Mouse (Mus musculus): ENCODE data around the gene Cul9. TPM values are rescaled to one million over a fixed set of nuclear protein-coding genes. Genes with fewer than 3 reads are reported as not detected.

Gene Cul9
- polyA plus RNA-seq, 1 experiment from 2014 or later, result 15.3 TPM

GRCm38 (mm10) chr17:46521963-46522668, 24.1 kb downstream of the Cul9 start:
- H3K4me1 ChIP-seq, result no peaks in the 10 kb centered on the region
- no peak overlapping the region for H3K27ac ChIP-seq
- H3K9me3 ChIP-seq, result no peaks in the 10 kb centered on the region
- no peak overlapping the region for H3K4me3 ChIP-seq
- H3K27me3 ChIP-seq (replicated peaks), result peaks cover 22% of the 10 kb centered on the region
- 0 out of 2 replicates have a peak, but pooled peaks cover 14% of the 10 kb centered on the region for H3K36me3 ChIP-seq
- ATAC-seq (ENCODE audit: low FRiP score, low read depth), result no peak
- WGBS, result 32% methylated on average over 24 of the region's 24 CpGs
- H3K9ac ChIP-seq, result no peak overlapping the region
- H3K4me2 ChIP-seq (replicated peaks), result no peak overlapping the region

- H3K9me3 ChIP-seq, result no peaks in the 10 kb centered on the region
- no peak overlapping the region for H3K4me2 ChIP-seq (replicated peaks)
- no peak overlapping the region for H3K4me3 ChIP-seq
- no peak for ATAC-seq (ENCODE audit: low FRiP score, low read depth)
- H3K27me3 ChIP-seq (replicated peaks), result peaks cover 22% of the 10 kb centered on the region
- H3K4me1 ChIP-seq, result no peaks in the 10 kb centered on the region
- H3K27ac ChIP-seq, result no peak overlapping the region
- 0 out of 2 replicates have a peak, but pooled peaks cover 14% of the 10 kb centered on the region for H3K36me3 ChIP-seq
- no peak overlapping the region; the same call in 1 of the 2 replicates for H3K9ac ChIP-seq
- WGBS, result 81% methylated on average over 9 of the region's 9 CpGs
Observed at GRCm38 (mm10) chr17:46521174-46521573, 25.0 kb downstream of the Cul9 start.

- no peak overlapping the region for H3K27ac ChIP-seq
Observed at GRCm38 (mm10) chr17:46520385-46520979, 25.7 kb downstream of the Cul9 start.

GRCm38 (mm10) chr17:46519971-46520370, 26.2 kb downstream of the Cul9 start:
- Histone ChIP-seq H3K27ac (no peak overlapping the region), H3K27me3 (replicated peaks) (peaks cover 22% of the 10 kb centered on the region), H3K9me3 (no peaks in the 10 kb centered on the region), H3K36me3 (0 out of 2 replicates have a peak, but pooled peaks cover 5% of the 10 kb centered on the region), H3K9ac (no peak overlapping the region), H3K4me2 (replicated peaks) (peak overlapping the region; percentile 20; the same call in 1 of the 2 replicates), H3K4me1 (no peaks in the 10 kb centered on the region), H3K4me3 (no peak overlapping the region)
- 56% methylated on average over 10 of the region's 10 CpGs for WGBS
- ATAC-seq (ENCODE audit: low FRiP score, low read depth), result no peak

More at GRCm38 (mm10) chr17:46520385-46520979, 25.7 kb downstream of the Cul9 start:
- Histone ChIP-seq H3K27me3 (replicated peaks) (peaks cover 22% of the 10 kb centered on the region), H3K9ac (no peak overlapping the region), H3K4me2 (replicated peaks) (peak overlapping the region; percentile 20; the same call in 1 of the 2 replicates), H3K36me3 (0 out of 2 replicates have a peak, but pooled peaks cover 9% of the 10 kb centered on the region), H3K4me1 (no peaks in the 10 kb centered on the region), H3K4me3 (no peak overlapping the region), H3K9me3 (no peaks in the 10 kb centered on the region)
- 48% methylated on average over 25 of the region's 25 CpGs for WGBS
- no peak for ATAC-seq (ENCODE audit: low FRiP score, low read depth)

- Histone ChIP-seq H3K27ac (no peak overlapping the region), H3K27me3 (replicated peaks) (no peaks in the 10 kb centered on the region), H3K4me2 (replicated peaks) (no peak overlapping the region), H3K4me3 (no peak overlapping the region), H3K4me1 (peaks cover 6% of the 10 kb centered on the region; the same call in 1 of the 2 replicates), H3K9ac (no peak overlapping the region), H3K9me3 (no peaks in the 10 kb centered on the region), H3K36me3 (peaks cover under 1% of the 10 kb centered on the region; the same call in 1 of the 2 replicates)
- ATAC-seq (ENCODE audit: low FRiP score, low read depth), result no peak
- WGBS, result 65% methylated on average over 2 of the region's 2 CpGs
Observed at GRCm38 (mm10) chr17:46513329-46513728, 32.9 kb downstream of the Cul9 start.

- H3K9ac ChIP-seq, result no peak overlapping the region
- no peaks in the 10 kb centered on the region for H3K27me3 ChIP-seq (replicated peaks)
- WGBS, result 51% methylated on average over 11 of the region's 11 CpGs
- no peak overlapping the region for H3K27ac ChIP-seq
- H3K36me3 ChIP-seq, result peaks cover 5% of the 10 kb centered on the region; the same call in 1 of the 2 replicates
- H3K4me3 ChIP-seq, result no peak overlapping the region
- peaks cover 7% of the 10 kb centered on the region; the same call in 1 of the 2 replicates for H3K4me1 ChIP-seq
- H3K9me3 ChIP-seq, result no peaks in the 10 kb centered on the region
- peak; percentile 37 for ATAC-seq (ENCODE audit: low FRiP score, low read depth)
- no peak overlapping the region for H3K4me2 ChIP-seq (replicated peaks)
Observed at GRCm38 (mm10) chr17:46511059-46511710, 35.0 kb downstream of the Cul9 start.

- H3K36me3 ChIP-seq, result peaks cover 22% of the 10 kb centered on the region
- H3K9me3 ChIP-seq, result no peaks in the 10 kb centered on the region
- no peaks in the 10 kb centered on the region for H3K27me3 ChIP-seq (replicated peaks)
- H3K4me2 ChIP-seq (replicated peaks), result no peak overlapping the region
- H3K4me1 ChIP-seq, result peaks cover 4% of the 10 kb centered on the region; the same call in 1 of the 2 replicates
- ATAC-seq (ENCODE audit: low FRiP score, low read depth), result no peak
- no peak overlapping the region for H3K4me3 ChIP-seq
- no peak overlapping the region for H3K9ac ChIP-seq
- H3K27ac ChIP-seq, result no peak overlapping the region
- 90% methylated on average over 3 of the region's 3 CpGs for WGBS
Observed at GRCm38 (mm10) chr17:46505617-46506016, 40.6 kb downstream of the Cul9 start.

GRCm38 (mm10) chr17:46503847-46504638, 42.1 kb downstream of the Cul9 start:
- whole genome bisulfite sequencing, result 80% methylated on average over 14 of the region's 14 CpGs
- peaks cover 38% of the 10 kb centered on the region for H3K36me3 ChIP-seq

GRCm38 (mm10) chr17:46502775-46503174, 43.4 kb downstream of the Cul9 start:
- Histone ChIP-seq H3K4me2 (replicated peaks) (no peak overlapping the region), H3K36me3 (peaks cover 40% of the 10 kb centered on the region), H3K27ac (no peak overlapping the region), H3K4me1 (no peaks in the 10 kb centered on the region), H3K9me3 (no peaks in the 10 kb centered on the region), H3K9ac (no peak overlapping the region), H3K4me3 (no peak overlapping the region), H3K27me3 (replicated peaks) (no peaks in the 10 kb centered on the region)
- no peak for ATAC-seq (ENCODE audit: low FRiP score, low read depth)
- WGBS, result 86% methylated on average over 2 of the region's 2 CpGs

More at GRCm38 (mm10) chr17:46503847-46504638, 42.1 kb downstream of the Cul9 start:
- Histone ChIP-seq H3K4me1 (peaks cover 4% of the 10 kb centered on the region; the same call in 1 of the 2 replicates), H3K4me2 (replicated peaks) (no peak overlapping the region), H3K9me3 (no peaks in the 10 kb centered on the region), H3K9ac (no peak overlapping the region), H3K27me3 (replicated peaks) (no peaks in the 10 kb centered on the region), H3K4me3 (no peak overlapping the region), H3K27ac (no peak overlapping the region)
- no peak for ATAC-seq (ENCODE audit: low FRiP score, low read depth)

GRCm38 (mm10) chr17:46497956-46498355, 48.2 kb downstream of the Cul9 start:
- peaks cover 40% of the 10 kb centered on the region for H3K36me3 ChIP-seq
- ATAC-seq (ENCODE audit: low FRiP score, low read depth), result no peak
- no peak overlapping the region for H3K4me2 ChIP-seq (replicated peaks)
- H3K27ac ChIP-seq, result no peak overlapping the region
- peaks cover 2% of the 10 kb centered on the region; the same call in 1 of the 2 replicates for H3K27me3 ChIP-seq (replicated peaks)
- WGBS, result 79% methylated on average over 8 of the region's 8 CpGs
- no peaks in the 10 kb centered on the region for H3K9me3 ChIP-seq
- H3K4me1 ChIP-seq, result peaks cover 7% of the 10 kb centered on the region; the same call in 1 of the 2 replicates
- H3K4me3 ChIP-seq, result no peak overlapping the region
- H3K9ac ChIP-seq, result no peak overlapping the region

- no peak within 1 kb of the TSS for H3K27ac ChIP-seq
- WGBS, result under 1% methylated on average over 44 of the region's 44 CpGs
Observed at GRCm38 (mm10) chr17:46496623-46497434, 49.4 kb downstream of the Cul9 start, which contains the start of gene Dnph1. Gene Dnph1, plus strand, starts transcription at chr17:46496711.

More at GRCm38 (mm10) chr17:46496623-46497434, 49.4 kb downstream of the Cul9 start, which contains the start of gene Dnph1:
- ATAC-seq (ENCODE audit: low FRiP score, low read depth), result peak; percentile 97
- Histone ChIP-seq H3K9ac (peak within 1 kb of the TSS; percentile 67), H3K4me3 (peak within 1 kb of the TSS; percentile 55), H3K27me3 (replicated peaks) (peaks cover 2% of the 10 kb centered on the region; the same call in 1 of the 2 replicates), H3K4me2 (replicated peaks) (peak within 1 kb of the TSS; percentile 87), H3K4me1 (peaks cover 7% of the 10 kb centered on the region; the same call in 1 of the 2 replicates), H3K9me3 (no peaks in the 10 kb centered on the region), H3K36me3 (peaks cover 33% of the 10 kb centered on the region)
